Mouse (Mus musculus) v-Abl transformed pro-B cells (cell line): ENCODE measurements around the gene Krt13.

Source experiments
- in situ Hi-C, 2 experiments: fragments of 400-800 bp; cut with MboI; formaldehyde crosslinking; loops; one replicate each; pipeline ENCODE4 v1.15.1; 2025; ENCODE audit not compliant: unreplicated experiment in 2 of 2

The Krt13 gene

GRCm38 (mm10) chr11:100121466-100121865 lies at the start of gene Krt13:
TSS of gene Krt13 (minus strand) at chr11:100121566.
- in situ Hi-C loops, result no loop called here

GRCm38 (mm10) chr11:100168765-100169762 lies 47.7 kb upstream of the Krt13 start:
- in situ Hi-C loops, result no loop called here

GRCm38 (mm10) chr11:100168071-100168470 lies 46.7 kb upstream of the Krt13 start:
- in situ Hi-C loops, result no loop called here

GRCm38 (mm10) chr11:100164392-100164791 lies 43.0 kb upstream of the Krt13 start:
- in situ Hi-C loops, result no loop called here

GRCm38 (mm10) chr11:100157908-100158477 lies 36.6 kb upstream of the Krt13 start:
- in situ Hi-C loops, result no loop called here

- in situ Hi-C loops, result no loop called here
Observed at GRCm38 (mm10) chr11:100157331-100157730, 36.0 kb upstream of the Krt13 start.

- in situ Hi-C loops, result no loop called here
Observed at GRCm38 (mm10) chr11:100155497-100156255, 34.3 kb upstream of the Krt13 start.

GRCm38 (mm10) chr11:100148615-100149330 lies 27.4 kb upstream of the Krt13 start, which contains the start of gene Krt19:
TSS of gene Krt19 (minus strand) at chr11:100148665.
- in situ Hi-C loops, result no loop called here

GRCm38 (mm10) chr11:100147566-100148353 lies 26.4 kb upstream of the Krt13 start:
- in situ Hi-C loops, result no loop called here

GRCm38 (mm10) chr11:100145858-100146560 lies 24.6 kb upstream of the Krt13 start:
- in situ Hi-C loops, result no loop called here

- in situ Hi-C loops, result no loop called here
Observed at GRCm38 (mm10) chr11:100145104-100145503, 23.7 kb upstream of the Krt13 start.

GRCm38 (mm10) chr11:100140966-100141365 lies 19.6 kb upstream of the Krt13 start:
- in situ Hi-C loops, result no loop called here

GRCm38 (mm10) chr11:100139391-100139790 lies 18.0 kb upstream of the Krt13 start:
- in situ Hi-C loops, result no loop called here

GRCm38 (mm10) chr11:100138809-100139208 lies 17.4 kb upstream of the Krt13 start:
- in situ Hi-C loops, result no loop called here

GRCm38 (mm10) chr11:100137693-100138092 lies 16.3 kb upstream of the Krt13 start:
- in situ Hi-C loops, result no loop called here

GRCm38 (mm10) chr11:100136559-100136958 lies 15.2 kb upstream of the Krt13 start:
- in situ Hi-C loops, result no loop called here

GRCm38 (mm10) chr11:100135731-100136130 lies 14.4 kb upstream of the Krt13 start, which contains the start of gene Krt15:
TSS of gene Krt15 (minus strand) at chr11:100135928.
- in situ Hi-C loops, result no loop called here

- in situ Hi-C loops, result no loop called here
Observed at GRCm38 (mm10) chr11:100124901-100125300, 3.5 kb upstream of the Krt13 start.

- in situ Hi-C loops, result no loop called here
Observed at GRCm38 (mm10) chr11:100120331-100120730, 1.0 kb downstream of the Krt13 start.
